8 mouse cellular contexts compared by ENCODE assay signal in the genomic region with DNA sequence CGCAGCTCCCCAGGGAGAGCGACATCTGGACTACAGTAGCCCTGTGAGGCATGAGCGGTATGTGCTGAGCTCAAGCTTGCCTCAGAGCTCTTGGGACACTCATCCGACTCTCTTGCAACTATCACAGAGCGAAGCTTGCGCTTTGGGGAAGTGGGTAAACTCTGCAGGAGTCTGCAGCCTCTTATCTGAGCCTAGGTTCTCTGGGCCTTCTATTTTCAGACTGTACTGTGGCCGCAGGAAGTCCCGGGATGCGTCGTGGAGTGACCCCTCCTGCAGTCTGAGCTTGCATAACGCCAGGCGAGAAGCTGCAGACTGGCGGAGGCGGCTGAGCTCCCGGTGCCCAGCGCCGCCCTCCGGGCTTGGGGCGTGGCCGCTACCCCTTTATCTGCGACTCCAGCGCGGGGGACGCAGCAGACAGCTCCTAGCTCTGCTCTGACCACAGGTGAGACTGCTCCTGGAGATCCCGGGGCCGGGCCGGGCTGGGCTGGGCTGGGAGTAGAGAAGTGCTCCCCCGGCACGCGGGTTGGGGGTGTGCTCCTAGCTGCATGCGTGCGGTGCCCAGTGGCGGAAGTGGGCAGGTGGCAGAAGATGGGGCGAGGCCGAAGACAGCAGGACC. TPM values are rescaled to one million over a fixed set of nuclear protein-coding genes. Genes with fewer than 3 reads are reported as not detected.
DNase-seq lines count a peak whose midpoint lies in the region; ATAC-seq and TF ChIP-seq lines count a peak whose summit lies in the region.

A gene (plus strand): TSS at position 103 of the 616 bp plus-strand sequence.

- no peaks in the 10 kb centered on the region for H3K36me3 ChIP-seq in C2C12 (ENCODE audit: control insufficient read depth, insufficient read depth)
- H3K36me3 ChIP-seq in heart, embryonic 12.5 days, result no peaks in the 10 kb centered on the region
- H3K36me3 ChIP-seq in kidney, embryonic 15.5 days, result no peaks in the 10 kb centered on the region
- H3K36me3 ChIP-seq in liver, adult 2 months (ENCODE audit: control insufficient read depth, insufficient read depth, low read length), result no peaks in the 10 kb centered on the region
- H3K36me3 ChIP-seq in midbrain, postnatal 0 days (ENCODE audit: insufficient read depth, low read length), result no peaks in the 10 kb centered on the region

- no peak for TF ChIP-seq CTCF in C2C12 (IDR thresholded peaks at IDR 0.05; ENCODE audit: control insufficient read depth, insufficient read depth, insufficient read length)
- no peak for TF ChIP-seq CTCF in brain, embryonic 14.5 days (IDR thresholded peaks at IDR 0.05; ENCODE audit: borderline replicate concordance, extremely low read depth, insufficient read depth, insufficient read length)
- no peak for TF ChIP-seq CTCF in liver, adult 2 months (IDR thresholded peaks at IDR 0.05; ENCODE audit: low read depth, low read length)
- TF ChIP-seq CTCF in midbrain, postnatal 0 days (IDR thresholded peaks at IDR 0.05), result no peak; the same call in 1 of the 2 replicates

- peak within 1 kb of the TSS; percentile 34 for H3ac ChIP-seq in C2C12 (ENCODE audit: control insufficient read depth, insufficient read length, low read depth)

- no peaks in the 10 kb centered on the region for H3K27me3 ChIP-seq in C2C12 (ENCODE audit: control insufficient read depth, insufficient read depth, insufficient read length)
- H3K27me3 ChIP-seq in heart, embryonic 12.5 days (replicated peaks), result no peaks in the 10 kb centered on the region
- H3K27me3 ChIP-seq in kidney, embryonic 15.5 days, result no peaks in the 10 kb centered on the region
- H3K27me3 ChIP-seq in liver, adult 2 months (ENCODE audit: control insufficient read depth, insufficient read depth, low read length), result no peaks in the 10 kb centered on the region
- H3K27me3 ChIP-seq in midbrain, postnatal 0 days (ENCODE audit: insufficient read depth, low read length), result no peaks in the 10 kb centered on the region

- TF ChIP-seq POLR2A in brain, embryonic 14.5 days (IDR thresholded peaks at IDR 0.05; ENCODE audit: borderline replicate concordance, extremely low read depth, insufficient read depth, insufficient read length, poor library complexity, severe bottlenecking), result no peak
- TF ChIP-seq POLR2A in liver, adult 2 months (IDR thresholded peaks at IDR 0.05; ENCODE audit: extremely low read depth, insufficient read depth, low read length), result peak; percentile 91

- peak; percentile 87 for ATAC-seq in erythroid progenitor cell, adult 5-6 weeks (replicated peaks; ENCODE audit: low FRiP score, poor library complexity, severe bottlenecking)
- peak; percentile 81 for ATAC-seq in heart, embryonic 12.5 days (ENCODE audit: insufficient number of reproducible peaks, low FRiP score)
- ATAC-seq in kidney, embryonic 15.5 days (replicated peaks; ENCODE audit: low FRiP score), result peak; percentile 66
- ATAC-seq in midbrain, postnatal 0 days (ENCODE audit: low FRiP score), result peak; percentile 56

- peak within 1 kb of the TSS; percentile 18 for H3K4me3 ChIP-seq in C2C12 (ENCODE audit: insufficient read depth, poor library complexity, severe bottlenecking)
- H3K4me3 ChIP-seq in heart, embryonic 12.5 days, result peak within 1 kb of the TSS; percentile 61
- peak within 1 kb of the TSS; percentile 57 for H3K4me3 ChIP-seq in kidney, embryonic 15.5 days (replicated peaks)
- H3K4me3 ChIP-seq in liver, adult 2 months (ENCODE audit: insufficient read depth, low read depth, low read length), result peak within 1 kb of the TSS; percentile 68
- H3K4me3 ChIP-seq in midbrain, postnatal 0 days (ENCODE audit: low read depth, low read length), result peak within 1 kb of the TSS; percentile 56

- no peaks in the 10 kb centered on the region for H3K79me3 ChIP-seq in C2C12 (ENCODE audit: low read depth)

- WGBS in heart, embryonic 12.5 days, result 1% methylated on average over 35 of the region's 35 CpGs
- 6% methylated on average over 35 of the region's 35 CpGs for WGBS in kidney, embryonic 15.5 days
- under 1% methylated on average over 35 of the region's 35 CpGs for WGBS in liver, adult 2 months
- WGBS in midbrain, postnatal 0 days, result 3% methylated on average over 34 of the region's 35 CpGs

- H3K79me2 ChIP-seq in C2C12 (ENCODE audit: control insufficient read depth, insufficient read depth), result no peaks in the 10 kb centered on the region
- H3K79me2 ChIP-seq in liver, adult 2 months (ENCODE audit: control insufficient read depth, insufficient read depth, low read length), result no peaks in the 10 kb centered on the region; the same call in 1 of the 2 replicates

- peak within 1 kb of the TSS; percentile 95 for H3K4me2 ChIP-seq in heart, embryonic 12.5 days
- H3K4me2 ChIP-seq in kidney, embryonic 15.5 days, result peak within 1 kb of the TSS; percentile 99
- peak within 1 kb of the TSS; percentile 96 for H3K4me2 ChIP-seq in midbrain, postnatal 0 days (ENCODE audit: low read depth, low read length, poor library complexity, severe bottlenecking)

- no peaks in the 10 kb centered on the region for H3K9me3 ChIP-seq in heart, embryonic 12.5 days (replicated peaks)
- H3K9me3 ChIP-seq in kidney, embryonic 15.5 days (replicated peaks), result no peaks in the 10 kb centered on the region
- H3K9me3 ChIP-seq in midbrain, postnatal 0 days (ENCODE audit: low read length), result no peaks in the 10 kb centered on the region

- peaks cover 49% of the 10 kb centered on the region for H3K4me1 ChIP-seq in heart, embryonic 12.5 days (replicated peaks)
- peaks cover 33% of the 10 kb centered on the region for H3K4me1 ChIP-seq in kidney, embryonic 15.5 days
- H3K4me1 ChIP-seq in liver, adult 2 months (ENCODE audit: control insufficient read depth, insufficient read depth, low read length), result peaks cover 26% of the 10 kb centered on the region
- peaks cover 13% of the 10 kb centered on the region for H3K4me1 ChIP-seq in midbrain, postnatal 0 days (ENCODE audit: insufficient read depth, low read length)

- H3K27ac ChIP-seq in heart, embryonic 12.5 days (ENCODE audit: poor library complexity, severe bottlenecking), result peak within 1 kb of the TSS; percentile 88
- peak within 1 kb of the TSS; percentile 66 for H3K27ac ChIP-seq in kidney, embryonic 15.5 days
- H3K27ac ChIP-seq in liver, adult 2 months (replicated peaks; ENCODE audit: insufficient read depth, low read depth, low read length), result peak within 1 kb of the TSS; percentile 82
- H3K27ac ChIP-seq in midbrain, postnatal 0 days (ENCODE audit: low read depth, low read length), result peak within 1 kb of the TSS; percentile 78

- DNase-seq in brain, embryonic 14.5 days (ENCODE audit: low read depth), result peak; percentile 67
- DNase-seq in liver, adult 2 months (ENCODE audit: extremely low read depth, low read depth, low spot score), result peak; percentile 80
- peak; percentile 58 for DNase-seq in midbrain, postnatal 0 days (ENCODE audit: low spot score)
- DNase-seq in spleen, postnatal 10 days (ENCODE audit: low spot score in 2 of 2), result peak; percentile 79 to 85

- H3K9ac ChIP-seq in heart, embryonic 12.5 days, result peak within 1 kb of the TSS; percentile 74
- peak within 1 kb of the TSS; percentile 66 for H3K9ac ChIP-seq in kidney, embryonic 15.5 days
- peak within 1 kb of the TSS; percentile 83 for H3K9ac ChIP-seq in liver, adult 2 months (ENCODE audit: low read depth, low read length)
- H3K9ac ChIP-seq in midbrain, postnatal 0 days (replicated peaks; ENCODE audit: low read length, poor library complexity, severe bottlenecking), result peak within 1 kb of the TSS; percentile 76

TF ChIP-seq in C2C12, 6 proteins besides CTCF, POLR2A, EP300 and RAD21:
- TF ChIP-seq MYOG (IDR thresholded peaks at IDR 0.05; ENCODE audit: control insufficient read depth, extremely low read depth, insufficient read length), result no peak
TF ChIP-seq in C2C12: peak in this region for 0.

RNA-seq across cellular contexts. Expression of the gene that starts here (rescaled TPM):
- 5.1 TPM for polyA plus RNA-seq in C2C12 (2012; fragmentation: generic; extraction: Trizol)
- 19.6 and 21.3 TPM in 2 replicates for polyA plus RNA-seq in brain, embryonic 14.5 days (2012; rRNA removed)
- 1.7 and 3.6 TPM in 2 replicates for total RNA-seq in erythroid progenitor cell, adult 5-6 weeks (2015; ENCODE audit: low replicate concordance)
- total RNA-seq in erythroid progenitor cell, adult 5-6 weeks (2017; ENCODE audit: low replicate concordance), result 1.6 and 1.9 TPM in 2 replicates
- 12.3 and 12.9 TPM in 2 replicates for polyA plus RNA-seq in heart, embryonic 12.5 days (2016; fragmentation: Nextera tagmentation; extraction: Ambion mirVana)
- polyA plus RNA-seq in kidney, embryonic 15.5 days (2015; fragmentation: Nextera tagmentation; extraction: Ambion mirVana), result 3.2 and 3.5 TPM in 2 replicates
- 18.7 and 20.3 TPM in 2 replicates for total RNA-seq in liver, adult 2 months (2014; rRNA removed)
- 46.1 and 58.5 TPM in 2 replicates for polyA plus RNA-seq in liver, adult 2 months (2012; rRNA removed)
- total RNA-seq in midbrain, postnatal 0 days (2014; rRNA removed), result 69.2 and 97.8 TPM in 2 replicates
- polyA plus RNA-seq in midbrain, postnatal 0 days (2015; fragmentation: Nextera tagmentation; extraction: Ambion mirVana), result 38.9 and 41.3 TPM in 2 replicates

Comparison
In these comparisons a context has a peak if more than half of its experiments do, and no peak if none do; other contexts are left out.
1. Peak in every context shown above with its lines: DNase-seq, ATAC-seq, H3K4me3 ChIP-seq and H3K27ac ChIP-seq.
2. H3K4me3 ChIP-seq: peak in every context shown above with its lines; median percentile 68 in liver, adult 2 months; 61 in heart, embryonic 12.5 days; 57 in kidney, embryonic 15.5 days; 56 in midbrain, postnatal 0 days; 18 in C2C12.